Mouse (Mus musculus): ENCODE data around the gene Etnppl.

Gene Etnppl

GRCm38 (mm10) chr3:130677671-130678460 lies 60.6 kb downstream of the Etnppl start:
- DNase-seq (ENCODE audit: low spot score) = no peak

DNA sequence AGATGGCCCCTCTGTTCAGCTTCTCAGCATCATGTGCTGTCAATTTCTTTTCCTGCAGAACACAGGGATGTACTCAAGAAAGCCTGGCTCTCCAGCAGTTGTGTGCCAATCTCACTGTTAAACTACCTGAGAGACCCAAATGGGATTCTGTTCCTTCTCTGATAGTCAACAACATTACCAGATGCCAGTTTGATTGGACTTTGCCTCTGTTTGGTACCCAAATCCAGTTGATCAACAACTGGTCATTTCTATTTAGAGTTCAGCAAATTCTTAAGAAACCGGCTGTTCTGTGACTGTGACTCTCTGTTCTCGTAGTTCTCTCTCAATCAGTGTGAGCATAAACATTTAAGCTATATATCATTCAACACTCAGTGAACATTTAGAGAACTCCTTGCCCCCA lies 64.0 kb downstream of the Etnppl start:
- DNase-seq (ENCODE audit: low spot score) = no peak

GRCm38 (mm10) chr3:130682183-130682582 lies 64.9 kb downstream of the Etnppl start:
- DNase-seq (ENCODE audit: low spot score) = no peak

DNA sequence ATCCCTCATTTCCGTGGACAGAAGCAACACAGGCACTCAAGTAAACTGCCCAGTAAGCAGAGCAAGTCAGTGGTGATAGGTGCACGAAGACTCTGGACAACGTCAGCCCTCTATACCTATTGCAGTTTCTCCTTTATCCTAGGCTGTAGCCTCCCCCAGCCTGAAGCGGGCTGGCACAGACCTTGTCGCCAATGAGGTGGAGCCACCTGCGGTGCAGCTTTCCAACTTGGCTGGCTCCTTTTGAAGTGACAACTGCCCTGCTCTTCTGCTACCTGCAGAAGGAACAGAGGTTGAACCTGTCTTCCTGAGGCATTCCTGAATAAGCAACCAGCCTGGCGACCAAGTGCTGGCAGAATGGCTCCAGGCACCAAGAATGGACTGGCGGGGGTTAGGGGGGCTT lies 66.6 kb downstream of the Etnppl start:
- no peak for DNase-seq (ENCODE audit: low spot score)

GRCm38 (mm10) chr3:130684276-130685013 lies 67.2 kb downstream of the Etnppl start:
- no peak for DNase-seq (ENCODE audit: low spot score)

DNA sequence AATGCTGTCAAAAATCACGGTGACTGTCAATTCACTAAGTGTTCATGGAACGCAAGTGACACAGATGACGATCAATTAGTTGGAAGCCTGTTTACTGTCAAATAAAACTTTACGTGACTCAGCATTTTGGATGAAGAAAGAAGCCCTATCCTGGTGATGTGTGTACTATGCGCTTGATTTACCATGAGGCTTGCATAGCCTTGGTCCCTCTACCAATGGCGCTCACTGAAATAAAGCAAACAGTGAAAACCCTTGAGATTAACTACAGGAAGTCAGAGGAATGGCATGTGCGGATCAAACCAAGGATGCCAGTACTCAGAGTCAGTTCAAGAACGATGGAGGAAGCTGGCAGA lies 67.7 kb downstream of the Etnppl start:
- no peak for DNase-seq (ENCODE audit: low spot score)

DNA sequence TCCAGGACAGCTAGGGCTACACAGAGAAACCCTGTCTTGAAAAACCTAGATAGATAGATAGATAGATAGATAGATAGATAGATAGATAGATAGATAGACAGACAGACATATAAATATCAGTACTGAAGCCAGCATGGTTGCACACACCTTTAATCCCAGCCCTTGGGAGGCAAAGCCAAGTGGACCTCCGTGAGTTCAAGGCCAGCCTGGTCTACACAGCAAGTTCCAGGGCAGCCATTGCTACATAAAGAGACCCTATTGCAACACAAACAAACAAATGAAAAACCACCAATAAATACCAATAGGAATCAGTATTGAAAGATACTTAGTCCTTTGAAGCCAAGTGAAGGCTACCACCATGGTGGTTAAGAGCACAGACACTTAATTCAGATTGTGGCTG lies 69.8 kb downstream of the Etnppl start:
- no peak for DNase-seq (ENCODE audit: low spot score)
